Mouse (Mus musculus) lung, adult 2 months (tissue): ENCODE measurements at regions not wholly inside any gene's neighbourhood (a gene's known extent, or its start where the extent isn't known, plus 50 kb on each side); places are given as distances from the start of the nearest gene placed in this dataset.

Experiments used
- CTCF ChIP-seq: fragments of 200-500 bp; IDR thresholded peaks from 2 replicates; pipeline ENCODE4 v1.5.1; 2011; ENCODE audit warnings: mild to moderate bottlenecking, low read length, control low read depth; ENCODE audit not compliant: insufficient read depth
- POLR2A ChIP-seq: fragments of 200-500 bp; IDR thresholded peaks from 2 replicates; pipeline ENCODE4 v1.6.1; 2011; ENCODE audit warnings: low read depth, mild to moderate bottlenecking, control low read depth, low read length, borderline replicate concordance; ENCODE audit errors: extremely low read depth

DNA sequence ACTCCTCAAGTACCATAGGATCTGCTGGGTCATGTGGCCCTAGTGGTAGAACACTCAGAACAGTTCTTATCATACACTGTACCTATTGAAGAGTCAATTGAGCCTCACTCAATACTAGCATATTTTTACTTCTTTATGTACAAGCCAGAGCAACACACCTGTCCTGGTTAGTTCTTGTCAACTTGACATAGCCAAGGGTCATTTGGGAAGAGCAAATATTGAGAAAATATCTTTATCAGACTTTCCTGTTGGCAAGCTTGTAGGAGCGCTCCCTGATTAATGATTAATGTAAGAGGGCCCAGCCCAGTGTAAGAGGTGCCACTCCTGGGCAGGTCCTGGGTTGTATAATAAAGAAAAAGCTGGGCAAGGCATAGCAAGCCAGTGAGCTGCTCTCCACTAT is 142.3 kb upstream of the Tle4 start:
- TF ChIP-seq CTCF (no peak), POLR2A (no peak)
